9 mouse cellular contexts compared by ENCODE assay signal in genomic region chr9:98600094-98600493, GRCm38 (mm10). TPM values are rescaled to one million over a fixed set of nuclear protein-coding genes. Genes with fewer than 3 reads are reported as not detected.
DNase-seq lines count a peak whose midpoint lies in the region; ATAC-seq lines count a peak whose summit lies in the region.
"Had no signal": no experiment of that assay in that cellular context is flagged by ENCODE, and none has a peak within 500 bp of the region (broad histone marks: within the 10 kb centered on the region; RNA-seq: fewer than 3 reads in every experiment).

No protein-coding gene starts in this region.

- WGBS in forebrain, embryonic 12.5 days, result 89% methylated on average over 6 of the region's 6 CpGs
- 85% methylated on average over 6 of the region's 6 CpGs for WGBS in forebrain, embryonic 11.5 days
- WGBS in embryonic facial prominence, embryonic 13.5 days, result 78% methylated on average over 6 of the region's 6 CpGs
- 67% methylated on average over 6 of the region's 6 CpGs for WGBS in liver, embryonic 13.5 days (ENCODE audit: insufficient replicate concordance)

- intact Hi-C loops in left cerebral cortex, postnatal 10 days (cut with DNase I), result no loop called here
- intact Hi-C loops in gastrocnemius, postnatal 14 days (cut with DNase I; ENCODE audit: low total_unique reads), result no loop called here

- peak overlapping the region; percentile 96 for H3K4me2 ChIP-seq in forebrain, embryonic 12.5 days
- no peak overlapping the region for H3K4me2 ChIP-seq in forebrain, embryonic 11.5 days (ENCODE audit: low read depth, low read length, severe bottlenecking)
- peak overlapping the region; percentile 96 for H3K4me2 ChIP-seq in embryonic facial prominence, embryonic 13.5 days
- peak overlapping the region; percentile 91 for H3K4me2 ChIP-seq in liver, embryonic 13.5 days

- DNase-seq in forebrain, embryonic 11.5 days (ENCODE audit: low spot score), result no peak
- DNase-seq in 3T3-L1 (ENCODE audit: low read depth, low spot score), result peak; percentile 14
- DNase-seq in liver, embryonic 13.5 days, result no peak
- DNase-seq in left cerebral cortex, postnatal 10 days (ENCODE audit: extremely low spot score in 1 of 2, low spot score in 2 of 2), result no peak
- DNase-seq in gastrocnemius, postnatal 4 days (ENCODE audit: low spot score in 2 of 2), result no peak
- DNase-seq in gastrocnemius, postnatal 14 days, result no peak
- DNase-seq: kidney, postnatal 4 days had no signal

- H3K9me3 ChIP-seq in forebrain, embryonic 12.5 days, result no peaks in the 10 kb centered on the region
- no peaks in the 10 kb centered on the region for H3K9me3 ChIP-seq in forebrain, embryonic 11.5 days (ENCODE audit: control insufficient read depth, low read length)
- no peaks in the 10 kb centered on the region for H3K9me3 ChIP-seq in embryonic facial prominence, embryonic 13.5 days
- 0 out of 2 replicates have a peak, but pooled peaks cover 2% of the 10 kb centered on the region for H3K9me3 ChIP-seq in liver, embryonic 13.5 days (replicated peaks)

- no peak overlapping the region for H3K9ac ChIP-seq in forebrain, embryonic 12.5 days
- H3K9ac ChIP-seq in forebrain, embryonic 11.5 days (ENCODE audit: low read length), result no peak overlapping the region
- H3K9ac ChIP-seq in embryonic facial prominence, embryonic 13.5 days, result no peak overlapping the region
- peak overlapping the region; percentile 88 for H3K9ac ChIP-seq in liver, embryonic 13.5 days

- ATAC-seq in forebrain, embryonic 12.5 days (ENCODE audit: low FRiP score), result no peak
- no peak for ATAC-seq in forebrain, embryonic 11.5 days (replicated peaks; ENCODE audit: low FRiP score)
- ATAC-seq in embryonic facial prominence, embryonic 13.5 days (ENCODE audit: insufficient number of reproducible peaks, insufficient read depth, low FRiP score, low TSS enrichment, low read depth), result no peak
- no peak for ATAC-seq in liver, embryonic 13.5 days (ENCODE audit: low read depth)

- H3K4me3 ChIP-seq in forebrain, embryonic 12.5 days (replicated peaks), result no peak overlapping the region
- no peak overlapping the region for H3K4me3 ChIP-seq in forebrain, embryonic 11.5 days (ENCODE audit: low read depth, low read length)
- H3K4me3 ChIP-seq in embryonic facial prominence, embryonic 13.5 days, result peak overlapping the region; percentile 93; the same call in 1 of the 2 replicates
- H3K4me3 ChIP-seq in liver, embryonic 13.5 days (replicated peaks), result peak overlapping the region; percentile 89

- peaks cover 12% of the 10 kb centered on the region for H3K4me1 ChIP-seq in forebrain, embryonic 12.5 days
- no peaks in the 10 kb centered on the region; the same call in 1 of the 2 replicates for H3K4me1 ChIP-seq in forebrain, embryonic 11.5 days (replicated peaks; ENCODE audit: control insufficient read depth, insufficient read depth, low read length)
- peaks cover 14% of the 10 kb centered on the region for H3K4me1 ChIP-seq in embryonic facial prominence, embryonic 13.5 days
- H3K4me1 ChIP-seq in liver, embryonic 13.5 days (replicated peaks), result peaks cover 19% of the 10 kb centered on the region

- no peak overlapping the region for H3K27ac ChIP-seq in forebrain, embryonic 12.5 days
- H3K27ac ChIP-seq in forebrain, embryonic 11.5 days (ENCODE audit: low read depth, low read length), result no peak overlapping the region
- no peak overlapping the region for H3K27ac ChIP-seq in embryonic facial prominence, embryonic 13.5 days
- H3K27ac ChIP-seq in liver, embryonic 13.5 days, result no peak overlapping the region

- peaks cover 26% of the 10 kb centered on the region for H3K36me3 ChIP-seq in forebrain, embryonic 12.5 days (replicated peaks)
- H3K36me3 ChIP-seq in forebrain, embryonic 11.5 days (ENCODE audit: control insufficient read depth, insufficient read depth, low read length), result no peaks in the 10 kb centered on the region; the same call in 1 of the 2 replicates
- H3K36me3 ChIP-seq in embryonic facial prominence, embryonic 13.5 days, result peaks cover 32% of the 10 kb centered on the region
- peaks cover 32% of the 10 kb centered on the region for H3K36me3 ChIP-seq in liver, embryonic 13.5 days

- peaks cover 5% of the 10 kb centered on the region for H3K27me3 ChIP-seq in forebrain, embryonic 12.5 days
- H3K27me3 ChIP-seq in forebrain, embryonic 11.5 days (ENCODE audit: control insufficient read depth, insufficient read depth, low read length), result no peaks in the 10 kb centered on the region
- H3K27me3 ChIP-seq in embryonic facial prominence, embryonic 13.5 days, result 0 out of 2 replicates have a peak, but pooled peaks cover 4% of the 10 kb centered on the region
- no peaks in the 10 kb centered on the region for H3K27me3 ChIP-seq in liver, embryonic 13.5 days

RNA-seq across cellular contexts. Expression of gene Mrps22, which starts 1.4 kb away (rescaled TPM):
- polyA plus RNA-seq in forebrain, embryonic 12.5 days (2016; fragmentation: Nextera tagmentation; extraction: Ambion mirVana), result 67.1 and 72.5 TPM in 2 replicates
- polyA plus RNA-seq in forebrain, embryonic 11.5 days (2014; fragmentation: Nextera tagmentation; extraction: Ambion mirVana), result 75.7 and 76.3 TPM in 2 replicates
- polyA plus RNA-seq in embryonic facial prominence, embryonic 13.5 days (2015; fragmentation: Nextera tagmentation; extraction: Ambion mirVana), result 56.5 and 58.9 TPM in 2 replicates
- polyA plus RNA-seq in liver, embryonic 13.5 days (2015; fragmentation: Nextera tagmentation; extraction: Ambion mirVana), result 61.1 and 73.8 TPM in 2 replicates
- total RNA-seq in left cerebral cortex, postnatal 10 days (2021), result 10 to 100 TPM; 29.0 to 29.5 TPM
- 10 to 100 TPM; 33.3 to 34.0 TPM for total RNA-seq in gastrocnemius, postnatal 4 days (2021)
- 10 to 100 TPM; 26.9 to 28.5 TPM for total RNA-seq in gastrocnemius, postnatal 14 days (2021)

RNA-seq across cellular contexts. Expression of gene Copb2, which starts 36.6 kb away (rescaled TPM):
- polyA plus RNA-seq in forebrain, embryonic 12.5 days (2016; fragmentation: Nextera tagmentation; extraction: Ambion mirVana), result 157 and 159 TPM in 2 replicates
- 160 and 161 TPM in 2 replicates for polyA plus RNA-seq in forebrain, embryonic 11.5 days (2014; fragmentation: Nextera tagmentation; extraction: Ambion mirVana)
- 163 and 164 TPM in 2 replicates for polyA plus RNA-seq in embryonic facial prominence, embryonic 13.5 days (2015; fragmentation: Nextera tagmentation; extraction: Ambion mirVana)
- polyA plus RNA-seq in liver, embryonic 13.5 days (2015; fragmentation: Nextera tagmentation; extraction: Ambion mirVana), result 77.7 and 94.8 TPM in 2 replicates
- total RNA-seq in left cerebral cortex, postnatal 10 days (2021), result 100 to 1,000 TPM; 101 TPM
- total RNA-seq in gastrocnemius, postnatal 4 days (2021), result 100 to 1,000 TPM; 114 to 119 TPM
- total RNA-seq in gastrocnemius, postnatal 14 days (2021), result 10 to 100 TPM; 59.5 to 66.0 TPM

Comparison
In these comparisons a context has a peak if more than half of its experiments do, and no peak if none do; other contexts are left out.
1. H3K4me3 ChIP-seq: peak in embryonic facial prominence, embryonic 13.5 days (single experiment) and liver, embryonic 13.5 days (single experiment); none in forebrain, embryonic 12.5 days (single experiment) and forebrain, embryonic 11.5 days (single experiment).